Mouse (Mus musculus) liver, embryonic 14.5 days (tissue): ENCODE measurements around the gene Tnip3. TPM values are rescaled to one million over a fixed set of nuclear protein-coding genes. Genes with fewer than 3 reads are reported as not detected.

Experiments used
- ATAC-seq: fragments of 200-750 bp; cut with Nextera tagmentation; 2 replicates; pipeline ENCODE4 v1.8.0; 2017; ENCODE audit warnings: moderate number of reproducible peaks, mild to moderate bottlenecking, moderate library complexity; ENCODE audit not compliant: insufficient read depth
- DNase-seq, 3 experiments: peaks; one replicate each; pipeline ENCODE4 v3.0.0-alpha.2; 2012 to 2013; ENCODE audit warnings: low read depth in 3 of 3, low spot score in 3 of 3
- H3K27ac ChIP-seq: fragments of 300-500 bp; sonication (generic); 2 replicates; pipeline ENCODE4 v1.5.1; 2014; ENCODE audit warnings: moderate library complexity, mild to moderate bottlenecking, control low read depth, inconsistent platforms
- H3K27me3 ChIP-seq: fragments of 300-500 bp; sonication (generic); 2 replicates; pipeline ENCODE4 v1.6.1; 2014; ENCODE audit warnings: mild to moderate bottlenecking, low read length, moderate library complexity; ENCODE audit not compliant: control insufficient read depth, insufficient read depth
- H3K36me3 ChIP-seq: fragments of 300-500 bp; sonication (generic); replicated peaks from 2 replicates; pipeline ENCODE4 v1.6.1; 2014; ENCODE audit warnings: low read depth; ENCODE audit not compliant: control insufficient read depth, insufficient read depth
- H3K4me1 ChIP-seq, 2 experiments: fragments of 200-500 bp in 1 of 2; fragments of 300-500 bp in 1 of 2; sonication (generic) in 1 of 2; replicated peaks; 2 replicates each; pipeline ENCODE4 v1.6.1; 2012 to 2014; ENCODE audit warnings: antibody characterized with exemption in 1 of 2, inconsistent platforms in 1 of 2, low read length in 1 of 2; ENCODE audit not compliant: control insufficient read depth in 2 of 2, insufficient read depth in 2 of 2
- H3K4me2 ChIP-seq: fragments of 300-500 bp; sonication (generic); 2 replicates; pipeline ENCODE4 v1.6.1; 2014; ENCODE audit warnings: low read depth, mild to moderate bottlenecking, control low read depth, moderate library complexity
- H3K4me3 ChIP-seq, 2 experiments: fragments of 200-500 bp in 1 of 2; fragments of 300-500 bp in 1 of 2; sonication (generic) in 1 of 2; 2 replicates each; pipeline ENCODE4 v1.5.1; 2012 to 2014; ENCODE audit warnings: low read depth in 2 of 2, low read length in 2 of 2, mild to moderate bottlenecking in 2 of 2, control low read depth in 1 of 2, inconsistent platforms in 1 of 2, moderate library complexity in 1 of 2; ENCODE audit not compliant: insufficient read depth in 1 of 2
- H3K9ac ChIP-seq: fragments of 300-500 bp; sonication (generic); replicated peaks from 2 replicates; pipeline ENCODE4 v1.6.1; 2014; ENCODE audit warnings: mild to moderate bottlenecking, control low read depth, moderate library complexity
- H3K9me3 ChIP-seq: fragments of 300-500 bp; sonication (generic); 2 replicates; pipeline ENCODE4 v1.6.1; 2016; ENCODE audit warnings: low read length, mixed read lengths; ENCODE audit not compliant: control insufficient read depth
- CTCF ChIP-seq: IDR thresholded peaks from 2 replicates; pipeline ENCODE4 v1.5.1; 2016; ENCODE audit warnings: antibody characterized with exemption, low read depth, control low read depth
- EP300 ChIP-seq: IDR thresholded peaks from 2 replicates; pipeline ENCODE4 v1.6.1; 2016; ENCODE audit warnings: antibody characterized with exemption, low read depth
- WGBS: fragments of 180-500 bp; shearing (Covaris S2); extraction: QIAGEN DNeasy Blood & Tissue Kit; methylation state at CpG from one replicate; pipeline ENCODE4 v1.1.7; 2014; ENCODE audit not compliant: insufficient replicate concordance; 5-methylcytosine and 5-hydroxymethylcytosine counted together
- polyA plus RNA-seq, 2 experiments: library from polyadenylated mRNA; depleted of rRNA in 1 of 2; stranded (reverse) in 1 of 2; unstranded in 1 of 2; fragments of >200 nt; fragmentation: Nextera tagmentation in 1 of 2; extraction: Ambion mirVana in 1 of 2; gene quantifications; 2 replicates each; pipeline versions ENCODE4 v1.2.1 to v1.2.3; 2012 to 2014

Gene Tnip3
- polyA plus RNA-seq, 2 experiments, result 0.17 TPM; not detected in 1

DNA sequence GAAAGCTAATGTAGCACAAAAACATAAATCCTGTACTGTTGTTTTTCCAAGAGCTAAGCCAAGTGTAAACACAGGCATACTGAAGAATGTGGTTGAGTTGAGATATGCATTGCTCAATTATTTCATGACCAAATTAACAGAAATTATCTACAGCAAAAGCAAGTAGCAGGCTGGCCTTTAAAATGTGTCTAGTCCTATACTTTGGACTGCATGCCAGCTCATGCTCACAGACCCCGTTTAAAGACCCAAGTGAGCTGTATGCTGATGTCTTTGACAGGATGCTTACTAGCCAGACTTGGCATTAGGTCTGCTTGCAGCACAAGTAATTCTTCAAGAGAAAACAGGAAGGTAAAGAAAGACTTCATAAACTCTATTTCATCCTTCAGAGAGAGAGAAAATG, 75.8 kb downstream of the Tnip3 start:
- H3K36me3 ChIP-seq, result no peaks in the 10 kb centered on the region
- TF ChIP-seq EP300 (no peak), CTCF (no peak)
- no peak overlapping the region for H3K27ac ChIP-seq
- no peaks in the 10 kb centered on the region for H3K4me1 ChIP-seq
- no peak for ATAC-seq
- no peak for DNase-seq
- no peak overlapping the region for H3K4me3 ChIP-seq
- H3K9ac ChIP-seq, result no peak overlapping the region
- WGBS, result 23% methylated on average over 1 of the region's 1 CpGs
- H3K27me3 ChIP-seq, result no peaks in the 10 kb centered on the region
- no peak overlapping the region for H3K4me2 ChIP-seq
- H3K9me3 ChIP-seq, result no peaks in the 10 kb centered on the region

DNA sequence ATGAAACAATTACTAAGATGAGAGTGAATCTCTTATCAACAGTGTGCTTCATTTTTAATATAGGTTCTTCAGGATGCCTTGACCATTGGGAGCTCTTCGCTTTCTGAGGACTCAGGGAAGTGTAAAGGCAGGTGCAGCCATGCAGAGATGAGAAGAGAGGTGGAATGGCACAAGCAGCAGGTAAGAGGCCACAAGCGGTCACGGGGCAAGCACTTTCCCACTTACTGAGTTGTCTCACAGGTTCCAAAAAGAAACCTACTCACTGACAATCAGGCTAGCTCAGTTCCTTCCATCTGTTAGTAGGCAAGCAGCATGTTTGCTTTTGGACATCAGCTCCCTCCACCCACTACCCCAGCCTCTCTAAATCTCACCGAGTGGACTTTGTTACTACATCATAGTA, 80.7 kb downstream of the Tnip3 start:
- no peak for ATAC-seq
- WGBS, result 75% methylated on average over 4 of the region's 4 CpGs
- Histone ChIP-seq H3K27me3 (no peaks in the 10 kb centered on the region), H3K9me3 (no peaks in the 10 kb centered on the region), H3K4me3 (no peak overlapping the region), H3K27ac (no peak overlapping the region), H3K9ac (no peak overlapping the region), H3K36me3 (no peaks in the 10 kb centered on the region), H3K4me2 (no peak overlapping the region), H3K4me1 (no peaks in the 10 kb centered on the region)
- no peak for DNase-seq
- no peak for TF ChIP-seq CTCF
- TF ChIP-seq EP300, result no peak

DNA sequence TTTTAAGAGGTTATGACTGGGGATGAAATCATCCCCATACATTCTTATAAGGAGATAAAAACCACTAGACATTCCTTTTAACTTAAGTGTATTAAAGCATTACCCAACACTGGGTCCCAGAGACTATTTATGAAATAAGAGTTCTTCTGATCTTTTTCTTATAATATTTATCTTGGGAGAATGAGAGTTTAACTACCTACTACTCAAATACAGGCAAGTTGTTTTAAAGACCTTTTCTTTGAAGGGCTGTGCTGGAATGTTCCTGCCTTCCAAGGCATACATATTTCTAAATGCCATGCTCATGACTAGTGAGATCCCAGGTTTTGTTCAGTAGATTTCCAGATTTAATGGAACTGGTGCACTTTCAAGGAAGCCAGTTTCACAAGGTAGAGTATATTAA, 81.8 kb downstream of the Tnip3 start:
- TF ChIP-seq CTCF (no peak), EP300 (no peak)
- H3K9ac ChIP-seq, result no peak overlapping the region
- no peak for ATAC-seq
- H3K4me1 ChIP-seq, result no peaks in the 10 kb centered on the region
- H3K27me3 ChIP-seq, result no peaks in the 10 kb centered on the region
- no peak overlapping the region for H3K27ac ChIP-seq
- H3K36me3 ChIP-seq, result no peaks in the 10 kb centered on the region
- H3K4me3 ChIP-seq, result no peak overlapping the region
- no peak for DNase-seq
- H3K9me3 ChIP-seq, result no peaks in the 10 kb centered on the region
- H3K4me2 ChIP-seq, result no peak overlapping the region

DNA sequence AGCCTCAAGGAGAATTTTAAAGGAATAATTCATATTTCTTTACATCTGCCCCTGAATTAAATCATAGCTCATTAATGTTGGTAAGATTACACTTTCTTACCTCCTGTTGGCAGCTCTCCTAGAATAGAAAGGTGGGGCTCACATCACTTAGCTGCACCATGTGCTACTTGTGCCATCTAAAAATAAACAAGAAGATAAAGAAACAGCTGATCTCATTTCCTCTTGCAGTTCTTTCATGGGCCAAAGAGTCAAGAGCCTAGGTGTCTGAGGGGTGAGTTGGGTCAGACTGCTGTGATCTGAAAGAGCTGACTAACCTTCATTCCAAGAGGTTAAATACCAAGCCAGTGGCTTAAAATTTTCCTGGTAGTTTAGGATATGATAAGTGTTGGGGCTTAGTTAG, 86.7 kb downstream of the Tnip3 start:
- H3K27ac ChIP-seq, result no peak overlapping the region
- H3K9me3 ChIP-seq, result no peaks in the 10 kb centered on the region
- ATAC-seq (no peak), DNase-seq (no peak)
- no peaks in the 10 kb centered on the region for H3K4me1 ChIP-seq
- no peaks in the 10 kb centered on the region for H3K36me3 ChIP-seq
- H3K4me2 ChIP-seq, result no peak overlapping the region
- no peak for TF ChIP-seq CTCF
- no peak for TF ChIP-seq EP300
- no peaks in the 10 kb centered on the region for H3K27me3 ChIP-seq
- H3K4me3 ChIP-seq, result no peak overlapping the region
- H3K9ac ChIP-seq, result no peak overlapping the region

DNA sequence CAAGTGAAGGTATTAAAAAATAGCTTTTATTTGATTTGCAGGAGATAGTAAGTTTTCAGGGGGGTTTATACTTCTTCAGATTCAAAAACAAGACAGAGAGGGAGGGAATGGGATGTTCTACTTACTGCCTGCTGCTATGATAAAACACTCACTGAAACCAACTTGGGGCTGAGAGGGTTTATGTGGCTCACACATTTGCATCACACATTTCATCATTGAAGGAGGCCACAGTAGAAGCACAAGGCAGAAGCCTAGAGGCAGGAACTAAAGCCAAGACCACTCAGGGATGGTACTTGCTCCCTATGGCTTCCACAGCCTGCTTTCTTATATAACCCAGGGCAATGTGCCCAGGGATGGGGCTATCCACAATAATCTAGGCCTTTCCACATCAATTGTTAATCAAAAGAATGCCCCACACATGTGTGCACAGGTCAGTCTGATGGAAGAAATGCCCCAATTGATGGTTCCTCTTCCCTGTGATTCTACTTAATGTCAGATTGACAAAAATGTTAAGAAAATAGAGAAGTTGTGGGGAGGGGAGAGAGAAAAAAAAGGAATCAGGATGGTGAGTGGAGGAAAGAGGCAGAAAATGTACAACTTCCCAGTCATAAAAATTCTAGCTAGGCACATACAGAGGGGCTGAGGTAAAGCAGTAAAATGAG, 88.9 kb downstream of the Tnip3 start:
- Histone ChIP-seq H3K4me1 (no peaks in the 10 kb centered on the region), H3K36me3 (no peaks in the 10 kb centered on the region), H3K27me3 (no peaks in the 10 kb centered on the region), H3K9me3 (no peaks in the 10 kb centered on the region), H3K4me3 (no peak overlapping the region), H3K9ac (no peak overlapping the region), H3K4me2 (no peak overlapping the region), H3K27ac (no peak overlapping the region)
- TF ChIP-seq CTCF (no peak), EP300 (no peak)
- DNase-seq (no peak), ATAC-seq (no peak)

DNA sequence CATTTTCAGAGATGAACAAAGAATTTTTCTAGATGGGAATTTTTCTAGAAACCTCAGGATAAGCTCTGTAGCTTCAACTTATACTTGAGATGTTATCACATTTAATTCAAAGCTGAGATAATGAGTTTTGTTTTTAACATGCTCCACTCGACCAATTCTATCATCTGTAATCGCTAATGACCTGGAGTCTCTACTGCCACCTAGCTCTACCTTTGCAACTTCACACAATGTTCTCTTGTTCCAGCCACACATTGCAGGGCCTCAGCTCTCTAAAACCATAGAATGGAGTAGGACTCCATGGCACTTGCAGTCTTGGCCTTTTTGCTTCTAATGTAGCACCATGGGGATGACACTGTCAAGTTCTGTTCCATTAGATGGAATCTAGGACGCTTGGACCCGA, 90.5 kb downstream of the Tnip3 start:
- Histone ChIP-seq H3K27me3 (no peaks in the 10 kb centered on the region), H3K4me2 (no peak overlapping the region), H3K9me3 (no peaks in the 10 kb centered on the region), H3K36me3 (no peaks in the 10 kb centered on the region), H3K9ac (no peak overlapping the region), H3K4me1 (no peaks in the 10 kb centered on the region), H3K27ac (no peak overlapping the region), H3K4me3 (no peak overlapping the region)
- 45% methylated on average over 4 of the region's 4 CpGs for WGBS
- DNase-seq (no peak), ATAC-seq (no peak)
- TF ChIP-seq EP300 (no peak), CTCF (no peak)
